Mouse (Mus musculus) gastrocnemius, postnatal 36 days (tissue): ENCODE results near the gene Arhgap21. TPM values are rescaled to one million over a fixed set of nuclear protein-coding genes. Genes with fewer than 3 reads are reported as not detected.

Experiments
- DNase-seq, 2 experiments: peaks; one replicate each; pipeline ENCODE4 v3.0.0; 2022
- intact Hi-C: fragments of 180-260 bp; cut with DNase I; formaldehyde crosslinking; loops from one replicate; pipeline ENCODE4 v1.15.1; 2025
- total RNA-seq, 2 experiments: library from RNA; stranded (reverse); gene quantifications; 2 replicates each; pipeline ENCODE4 v1.2.3; 2021

Gene Arhgap21
- total RNA-seq, 2 experiments from 2014 or later: 25.2 to 28.7 TPM

DNA sequence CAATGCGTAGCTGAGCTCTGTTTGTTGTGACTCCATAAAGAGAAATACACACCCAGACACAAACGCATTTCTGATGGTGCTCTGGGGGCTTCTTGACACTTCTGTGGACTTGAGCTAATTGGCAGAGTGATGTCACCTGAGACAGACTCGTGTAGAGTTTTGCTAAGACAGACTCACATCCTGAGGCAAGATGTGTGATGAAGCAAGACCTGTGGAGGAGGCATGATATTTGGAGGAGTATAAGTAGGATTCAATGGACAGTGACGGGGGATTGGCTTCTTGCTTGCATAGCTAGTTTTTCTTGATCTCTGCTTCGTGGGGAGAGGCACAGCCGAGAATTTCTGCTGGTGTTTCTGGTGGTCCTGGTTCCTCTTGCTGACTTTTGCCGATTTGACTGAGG lies 150.5 kb downstream of the Arhgap21 start:
- no peak for DNase-seq
- intact Hi-C loops: no loop called here

DNA sequence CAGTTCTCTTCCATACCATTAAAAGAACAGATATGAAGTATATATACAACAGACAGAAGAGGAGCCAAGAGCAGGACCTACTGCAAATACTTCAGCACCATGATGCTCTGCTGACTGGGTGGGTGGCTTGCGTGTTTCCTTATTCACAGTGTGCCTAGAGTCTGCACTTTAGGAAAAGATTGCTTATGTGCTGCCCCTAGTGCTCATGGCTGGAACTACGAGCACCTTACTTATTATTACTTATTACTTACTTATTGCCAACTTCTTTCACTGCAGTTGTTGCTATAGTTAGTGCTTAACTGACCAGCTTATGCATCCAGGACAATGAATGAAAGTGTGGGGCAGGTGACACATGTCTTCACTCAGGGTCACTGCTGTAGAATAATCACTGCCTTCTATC lies 154.7 kb downstream of the Arhgap21 start:
- no peak for DNase-seq
- intact Hi-C loops: no loop called here

DNA sequence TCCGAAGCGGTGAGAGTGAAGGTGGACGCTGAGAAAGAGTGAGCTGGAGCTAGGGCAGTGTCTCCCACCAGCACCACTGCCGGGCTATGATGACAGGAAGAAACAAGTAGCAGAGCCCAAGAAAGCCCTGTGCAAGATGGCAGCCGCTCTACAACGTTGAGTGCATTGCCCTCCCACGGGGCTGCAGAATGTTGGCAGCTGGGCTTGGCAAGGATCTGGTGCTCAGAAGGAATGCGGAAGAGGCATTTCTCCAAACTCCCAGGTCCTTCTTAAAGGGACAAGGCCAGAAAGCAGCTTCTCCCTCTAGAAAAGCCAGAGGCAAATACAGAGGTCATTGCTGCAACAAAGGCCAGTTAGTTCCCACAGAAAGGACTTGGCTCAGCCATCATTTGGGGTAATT lies 157.2 kb downstream of the Arhgap21 start:
- intact Hi-C loops: no loop called here
- DNase-seq: no peak

DNA sequence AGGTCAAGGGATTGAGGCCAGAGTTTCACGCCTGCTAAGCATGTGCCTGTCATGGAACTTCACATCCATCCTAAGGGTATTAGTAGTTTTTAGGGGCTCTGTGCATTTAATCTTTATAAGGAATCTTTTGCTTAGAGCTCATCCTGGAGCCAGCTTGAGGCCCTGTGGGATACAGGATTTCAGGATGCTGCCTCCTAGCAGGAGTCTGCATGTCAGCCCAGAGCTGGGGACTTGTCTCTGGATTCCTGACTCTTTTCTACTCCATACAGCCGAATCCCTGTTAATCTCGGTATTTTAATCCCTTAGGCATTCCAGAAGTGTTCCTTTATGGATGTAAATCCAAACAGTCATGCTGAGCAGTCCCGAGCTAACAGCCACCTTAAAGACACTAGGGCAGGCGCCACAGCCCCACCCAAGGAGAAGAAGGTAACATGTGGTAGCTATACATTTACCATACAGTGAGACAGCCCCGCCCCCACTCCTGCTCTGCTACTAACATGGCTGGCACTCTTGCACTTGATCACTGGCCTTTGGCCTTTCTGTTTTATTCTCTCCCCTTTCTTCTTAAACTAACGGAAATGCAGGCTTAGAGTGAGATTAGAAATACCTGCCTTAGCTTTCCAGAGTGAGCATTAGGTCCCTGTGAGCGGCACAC lies 167.3 kb downstream of the Arhgap21 start:
- intact Hi-C loops: no loop called here

More for the DNA sequence above, 167.3 kb downstream of the Arhgap21 start:
- DNase-seq: no peak

Other genes starting within 250 kb of the Arhgap21 start
- gene Enkur, start 236.5 kb upstream of the Arhgap21 start, total RNA-seq: under 1 TPM; 0.36 to 0.42 TPM
- 1 to 10 TPM; 2.6 to 3.1 TPM for gene Thnsl1, start 236.8 kb upstream of the Arhgap21 start, total RNA-seq